Mouse (Mus musculus) limb, embryonic 10.5 days (tissue): ENCODE measurements around the gene Lrig3. TPM values are rescaled to one million over a fixed set of nuclear protein-coding genes. Genes with fewer than 3 reads are reported as not detected.
A peak's percentile ranks its signal among the peaks of the same experiment; 100 is the strongest.

Experiments used
- DNase-seq: peaks from one replicate; pipeline ENCODE4 v3.0.0-alpha.2; 2017; ENCODE audit warnings: low spot score
- H3K27ac ChIP-seq: fragments of 300-500 bp; sonication (generic); 2 replicates; pipeline ENCODE4 v1.5.1; 2016; ENCODE audit warnings: mild to moderate bottlenecking
- H3K27me3 ChIP-seq: fragments of 300-500 bp; sonication (generic); 2 replicates; pipeline ENCODE4 v1.6.1; 2016; ENCODE audit warnings: low read depth, mild to moderate bottlenecking; ENCODE audit not compliant: poor library complexity, severe bottlenecking
- H3K36me3 ChIP-seq: fragments of 300-500 bp; sonication (generic); 2 replicates; pipeline ENCODE4 v1.6.1; 2016; ENCODE audit warnings: mild to moderate bottlenecking, moderate library complexity
- H3K4me1 ChIP-seq: fragments of 300-500 bp; sonication (generic); 2 replicates; pipeline ENCODE4 v1.6.1; 2016
- H3K4me3 ChIP-seq: fragments of 300-500 bp; sonication (generic); 2 replicates; pipeline ENCODE4 v1.5.1; 2016; ENCODE audit warnings: mild to moderate bottlenecking, moderate library complexity
- H3K9me3 ChIP-seq: fragments of 300-500 bp; sonication (generic); replicated peaks from 2 replicates; pipeline ENCODE4 v1.6.1; 2016; ENCODE audit warnings: mild to moderate bottlenecking
- WGBS: fragments of 180-500 bp; shearing (Covaris S2); methylation state at CpG from one replicate; pipeline ENCODE4 v1.1.7; 2016; 5-methylcytosine and 5-hydroxymethylcytosine counted together
- polyA plus RNA-seq: library from polyadenylated mRNA; unstranded; fragments of >200 nt; fragmentation: Nextera tagmentation; extraction: Ambion mirVana; gene quantifications from 2 replicates; pipeline ENCODE4 v1.2.1, GENCODE M21; 2016

Lrig3 gene
- polyA plus RNA-seq, 1 experiment from 2014 or later = 49.9 TPM

GRCm38 (mm10) chr10:125991819-125992218 lies 25.9 kb downstream of the Lrig3 start:
- 89% methylated on average over 7 of the region's 7 CpGs for WGBS
- Histone ChIP-seq H3K9me3 (no peaks in the 10 kb centered on the region), H3K36me3 (peaks cover 71% of the 10 kb centered on the region), H3K27ac (peak overlapping the region; percentile 38; the same call in 1 of the 2 replicates), H3K27me3 (no peaks in the 10 kb centered on the region), H3K4me1 (peaks cover 74% of the 10 kb centered on the region), H3K4me3 (no peak overlapping the region)
- no peak for DNase-seq

GRCm38 (mm10) chr10:125994855-125995254 lies 28.9 kb downstream of the Lrig3 start:
- Histone ChIP-seq H3K27me3 (no peaks in the 10 kb centered on the region), H3K36me3 (peaks cover 69% of the 10 kb centered on the region), H3K4me1 (peaks cover 50% of the 10 kb centered on the region), H3K4me3 (no peak overlapping the region), H3K9me3 (no peaks in the 10 kb centered on the region), H3K27ac (no peak overlapping the region)
- 83% methylated on average over 1 of the region's 1 CpGs for WGBS
- peak; percentile 35 for DNase-seq

GRCm38 (mm10) chr10:125995701-125996100 lies 29.7 kb downstream of the Lrig3 start:
- 83% methylated on average over 6 of the region's 6 CpGs for WGBS
- no peak overlapping the region for H3K27ac ChIP-seq
- H3K36me3 ChIP-seq = peaks cover 78% of the 10 kb centered on the region
- H3K27me3 ChIP-seq = no peaks in the 10 kb centered on the region
- H3K4me3 ChIP-seq = no peak overlapping the region
- no peak for DNase-seq
- no peaks in the 10 kb centered on the region for H3K9me3 ChIP-seq
- H3K4me1 ChIP-seq = peaks cover 41% of the 10 kb centered on the region

GRCm38 (mm10) chr10:125996989-125997388 lies 31.0 kb downstream of the Lrig3 start:
- peak; percentile 28 for DNase-seq
- H3K4me1 ChIP-seq = peaks cover 29% of the 10 kb centered on the region
- 88% methylated on average over 9 of the region's 9 CpGs for WGBS
- H3K9me3 ChIP-seq = no peaks in the 10 kb centered on the region
- H3K27ac ChIP-seq = no peak overlapping the region
- peaks cover 90% of the 10 kb centered on the region for H3K36me3 ChIP-seq
- H3K27me3 ChIP-seq = no peaks in the 10 kb centered on the region
- no peak overlapping the region for H3K4me3 ChIP-seq

- WGBS = 92% methylated on average over 6 of the region's 6 CpGs
- H3K36me3 ChIP-seq = peaks cover 96% of the 10 kb centered on the region
These were observed 33.6 kb downstream of the Lrig3 start for GRCm38 (mm10) chr10:125999561-125999960.

GRCm38 (mm10) chr10:126000861-126001390 lies 35.0 kb downstream of the Lrig3 start:
- peaks cover 95% of the 10 kb centered on the region for H3K36me3 ChIP-seq
- no peaks in the 10 kb centered on the region for H3K27me3 ChIP-seq
- peaks cover 13% of the 10 kb centered on the region for H3K4me1 ChIP-seq
- no peaks in the 10 kb centered on the region for H3K9me3 ChIP-seq
- no peak overlapping the region for H3K4me3 ChIP-seq
- peak; percentile 27 for DNase-seq
- H3K27ac ChIP-seq = no peak overlapping the region
- 94% methylated on average over 8 of the region's 8 CpGs for WGBS

More at GRCm38 (mm10) chr10:125999561-125999960, 33.6 kb downstream of the Lrig3 start:
- no peak overlapping the region for H3K4me3 ChIP-seq
- peaks cover 19% of the 10 kb centered on the region for H3K4me1 ChIP-seq
- H3K27me3 ChIP-seq = no peaks in the 10 kb centered on the region
- H3K9me3 ChIP-seq = no peaks in the 10 kb centered on the region
- no peak overlapping the region for H3K27ac ChIP-seq
- DNase-seq = no peak

- Histone ChIP-seq H3K4me1 (peaks cover 4% of the 10 kb centered on the region; the same call in 1 of the 2 replicates), H3K27me3 (no peaks in the 10 kb centered on the region), H3K9me3 (no peaks in the 10 kb centered on the region), H3K4me3 (no peak overlapping the region), H3K36me3 (peaks cover 95% of the 10 kb centered on the region), H3K27ac (no peak overlapping the region)
- WGBS = 92% methylated on average over 14 of the region's 14 CpGs
- DNase-seq = peak; percentile 26
These were observed 36.2 kb downstream of the Lrig3 start for GRCm38 (mm10) chr10:126002081-126002755.

GRCm38 (mm10) chr10:126002818-126003506 lies 37.0 kb downstream of the Lrig3 start:
- no peak for DNase-seq
- 0 out of 2 replicates have a peak, but pooled peaks cover 3% of the 10 kb centered on the region for H3K4me1 ChIP-seq
- 89% methylated on average over 18 of the region's 18 CpGs for WGBS
- H3K4me3 ChIP-seq = no peak overlapping the region
- no peaks in the 10 kb centered on the region for H3K9me3 ChIP-seq
- H3K27ac ChIP-seq = no peak overlapping the region
- peaks cover 93% of the 10 kb centered on the region for H3K36me3 ChIP-seq
- no peaks in the 10 kb centered on the region for H3K27me3 ChIP-seq

GRCm38 (mm10) chr10:126003857-126004256 lies 37.9 kb downstream of the Lrig3 start:
- WGBS = 76% methylated on average over 1 of the region's 1 CpGs
- no peak overlapping the region for H3K27ac ChIP-seq
- no peak for DNase-seq
- H3K36me3 ChIP-seq = peaks cover 95% of the 10 kb centered on the region
- H3K4me3 ChIP-seq = no peak overlapping the region
- 0 out of 2 replicates have a peak, but pooled peaks cover 3% of the 10 kb centered on the region for H3K4me1 ChIP-seq
- no peaks in the 10 kb centered on the region for H3K27me3 ChIP-seq
- no peaks in the 10 kb centered on the region for H3K9me3 ChIP-seq

GRCm38 (mm10) chr10:126013667-126014066 lies 47.7 kb downstream of the Lrig3 start:
- peaks cover 99% of the 10 kb centered on the region for H3K36me3 ChIP-seq
- H3K27me3 ChIP-seq = no peaks in the 10 kb centered on the region
- no peak overlapping the region for H3K4me3 ChIP-seq
- WGBS = 94% methylated on average over 11 of the region's 11 CpGs
- no peaks in the 10 kb centered on the region for H3K4me1 ChIP-seq
- no peaks in the 10 kb centered on the region for H3K9me3 ChIP-seq
- DNase-seq = peak; percentile 30
- no peak overlapping the region for H3K27ac ChIP-seq

- DNase-seq = no peak
- 92% methylated on average over 8 of the region's 8 CpGs for WGBS
- Histone ChIP-seq H3K9me3 (no peaks in the 10 kb centered on the region), H3K4me1 (no peaks in the 10 kb centered on the region), H3K4me3 (no peak overlapping the region), H3K36me3 (peaks cover 94% of the 10 kb centered on the region), H3K27me3 (no peaks in the 10 kb centered on the region), H3K27ac (no peak overlapping the region)
These were observed 48.7 kb downstream of the Lrig3 start for GRCm38 (mm10) chr10:126014673-126015072.

GRCm38 (mm10) chr10:126015644-126016043 lies 49.7 kb downstream of the Lrig3 start:
- Histone ChIP-seq H3K36me3 (peaks cover 87% of the 10 kb centered on the region), H3K4me1 (no peaks in the 10 kb centered on the region), H3K9me3 (no peaks in the 10 kb centered on the region), H3K27me3 (no peaks in the 10 kb centered on the region), H3K4me3 (no peak overlapping the region), H3K27ac (no peak overlapping the region)
- 94% methylated on average over 6 of the region's 6 CpGs for WGBS
- DNase-seq = peak; percentile 31

GRCm38 (mm10) chr10:126019350-126019991 lies 53.5 kb downstream of the Lrig3 start:
- 89% methylated on average over 15 of the region's 15 CpGs for whole genome bisulfite sequencing
- no peaks in the 10 kb centered on the region for H3K4me1 ChIP-seq
- DNase-seq = no peak

More at GRCm38 (mm10) chr10:126019350-126019991, 53.5 kb downstream of the Lrig3 start:
- Histone ChIP-seq H3K36me3 (peaks cover 56% of the 10 kb centered on the region), H3K27me3 (no peaks in the 10 kb centered on the region), H3K27ac (no peak overlapping the region), H3K9me3 (no peaks in the 10 kb centered on the region), H3K4me3 (no peak overlapping the region)
